Mouse (Mus musculus): ENCODE measurements at regions not wholly inside any gene's neighbourhood (a gene's known extent, or its start where the extent isn't known, plus 50 kb on each side); places are given as distances from the start of the nearest gene placed in this dataset.

- TF ChIP-seq ETS1 (IDR thresholded peaks at IDR 0.05; ENCODE audit: low read depth, low read length): no peak
- TF ChIP-seq RAD21 (IDR thresholded peaks at IDR 0.05; ENCODE audit: low read depth, low read length): no peak
- no peak for TF ChIP-seq USF2 (IDR thresholded peaks at IDR 0.05; ENCODE audit: borderline replicate concordance in 1 of 2, insufficient read depth in 1 of 2, low read depth in 1 of 2, low read length in 2 of 2)
- no peak for TF ChIP-seq KAT2A (conservative IDR thresholded peaks at IDR 0.05; ENCODE audit: low read depth, low read length)
- no peak for TF ChIP-seq ZMIZ1 (IDR thresholded peaks at IDR 0.05; ENCODE audit: low read depth, low read length)
- TF ChIP-seq NELFE (IDR thresholded peaks at IDR 0.05; ENCODE audit: low read depth, low read length): no peak
- TF ChIP-seq MAX (IDR thresholded peaks at IDR 0.05; ENCODE audit: low read length): no peak
- no peak for TF ChIP-seq SMC3 (IDR thresholded peaks at IDR 0.05; ENCODE audit: low read depth, low read length)
- TF ChIP-seq UBTF (IDR thresholded peaks at IDR 0.05; ENCODE audit: borderline replicate concordance, insufficient read depth, low read depth, low read length): no peak
- TF ChIP-seq MYB (IDR thresholded peaks at IDR 0.05; ENCODE audit: low read depth, low read length): no peak
- no peak for TF ChIP-seq TAL1 (IDR thresholded peaks at IDR 0.05; ENCODE audit: low read length)
- no peak for TF ChIP-seq ELF1 (IDR thresholded peaks at IDR 0.05; ENCODE audit: low read depth, low read length)
- no peak for TF ChIP-seq GABPA (IDR thresholded peaks at IDR 0.05; ENCODE audit: low read depth, low read length)
- no peak for TF ChIP-seq BHLHE40 (IDR thresholded peaks at IDR 0.05; ENCODE audit: borderline replicate concordance, low read depth, low read length)
- no peak for TF ChIP-seq GATA1 (IDR thresholded peaks at IDR 0.05; ENCODE audit: low read depth, low read length)
- TF ChIP-seq MXI1 (IDR thresholded peaks at IDR 0.05; ENCODE audit: low read depth, low read length): no peak
- no peak overlapping the region for H3K27ac ChIP-seq (ENCODE audit: control insufficient read depth, low read depth, low read length)
- H3K36me3 ChIP-seq (ENCODE audit: control insufficient read depth in 1 of 2, insufficient read depth in 2 of 2, low read length in 2 of 2): no peaks in the 10 kb centered on the region
- no peak overlapping the region for H3K4me3 ChIP-seq (ENCODE audit: control insufficient read depth in 1 of 2, insufficient read depth in 1 of 2, low read depth in 2 of 2, low read length in 2 of 2)
- H3K4me1 ChIP-seq (ENCODE audit: control insufficient read depth in 1 of 2, insufficient read depth in 2 of 2, low read length in 2 of 2): no peaks in the 10 kb centered on the region
- no peaks in the 10 kb centered on the region for H3K9me3 ChIP-seq (replicated peaks; ENCODE audit: insufficient read depth, low read length)
- H3K79me2 ChIP-seq (ENCODE audit: control insufficient read depth, insufficient read depth, low read length, poor library complexity): no peaks in the 10 kb centered on the region
- H3K9ac ChIP-seq (ENCODE audit: control insufficient read depth, low read depth, low read length, poor library complexity, severe bottlenecking): no peak overlapping the region
- DNase-seq (ENCODE audit: low read depth, low spot score): no peak
- no peaks in the 10 kb centered on the region for H3K27me3 ChIP-seq (ENCODE audit: control insufficient read depth in 1 of 2, insufficient read depth in 2 of 2, low read length in 2 of 2)
These were observed 380.6 kb upstream of the Gli3 start for GRCm38 (mm10) chr13:15082255-15082932.

- H3K27ac ChIP-seq (ENCODE audit: control insufficient read depth, low read depth, low read length): no peak overlapping the region
- H3K4me3 ChIP-seq (ENCODE audit: control insufficient read depth in 1 of 2, insufficient read depth in 1 of 2, low read depth in 2 of 2, low read length in 2 of 2): no peak overlapping the region
These were observed 368.2 kb upstream of the Gli3 start for GRCm38 (mm10) chr13:15094836-15095235.

More at GRCm38 (mm10) chr13:15094836-15095235, 368.2 kb upstream of the Gli3 start:
- DNase-seq (ENCODE audit: low read depth, low spot score): no peak
- Histone ChIP-seq H3K79me2 (ENCODE audit: control insufficient read depth, insufficient read depth, low read length, poor library complexity) (no peaks in the 10 kb centered on the region), H3K36me3 (ENCODE audit: control insufficient read depth in 1 of 2, insufficient read depth in 2 of 2, low read length in 2 of 2) (no peaks in the 10 kb centered on the region), H3K9me3 (replicated peaks; ENCODE audit: insufficient read depth, low read length) (no peaks in the 10 kb centered on the region), H3K9ac (ENCODE audit: control insufficient read depth, low read depth, low read length, poor library complexity, severe bottlenecking) (no peak overlapping the region), H3K4me1 (ENCODE audit: control insufficient read depth in 1 of 2, insufficient read depth in 2 of 2, low read length in 2 of 2) (no peaks in the 10 kb centered on the region), H3K27me3 (ENCODE audit: control insufficient read depth in 1 of 2, insufficient read depth in 2 of 2, low read length in 2 of 2) (no peaks in the 10 kb centered on the region)
- no peak for TF ChIP-seq E2F4 (IDR thresholded peaks at IDR 0.05; ENCODE audit: borderline replicate concordance, low read depth, low read length)
- no peak for TF ChIP-seq JUND (IDR thresholded peaks at IDR 0.05; ENCODE audit: low read depth, low read length)
- TF ChIP-seq ZC3H11A (IDR thresholded peaks at IDR 0.05; ENCODE audit: low read depth, low read length): no peak
- no peak for TF ChIP-seq SMC3 (IDR thresholded peaks at IDR 0.05; ENCODE audit: low read depth, low read length)
- TF ChIP-seq MEF2A (IDR thresholded peaks at IDR 0.05; ENCODE audit: extremely low read depth, insufficient replicate concordance, low read depth, low read length, poor library complexity, severe bottlenecking): no peak
